Mouse (Mus musculus) E14TG2a.4 (cell line): ENCODE measurements around the gene Qtrt1.

Experiments
- H3K27me3 ChIP-seq: 2 replicates; pipeline ENCODE4 v1.6.1; 2014; ENCODE audit warnings: low read length, control low read depth; ENCODE audit not compliant: insufficient read depth
- H3K36me3 ChIP-seq: 2 replicates; pipeline ENCODE4 v1.6.1; 2014; ENCODE audit warnings: low read length, control low read depth; ENCODE audit not compliant: insufficient read depth
- H3K4me1 ChIP-seq: replicated peaks from 2 replicates; pipeline ENCODE4 v1.6.1; 2014; ENCODE audit warnings: low read depth, low read length, control low read depth
- H3K4me3 ChIP-seq: replicated peaks from 2 replicates; pipeline ENCODE4 v1.5.1; 2014; ENCODE audit warnings: mild to moderate bottlenecking, low read length
- H3K9me3 ChIP-seq: 2 replicates; pipeline ENCODE4 v1.6.1; 2014; ENCODE audit warnings: low read length, control low read depth
- CTCF ChIP-seq: conservative IDR thresholded peaks from 2 replicates; pipeline ENCODE4 v1.5.1; 2014; ENCODE audit warnings: low read length
- NANOG ChIP-seq: IDR thresholded peaks from 2 replicates; pipeline ENCODE4 v1.6.1; 2014; ENCODE audit warnings: borderline replicate concordance, low read length, mixed read lengths
- POU5F1 ChIP-seq: IDR thresholded peaks from 2 replicates; pipeline ENCODE4 v1.6.1; 2014; ENCODE audit warnings: low read length, borderline replicate concordance

Gene Qtrt1

DNA sequence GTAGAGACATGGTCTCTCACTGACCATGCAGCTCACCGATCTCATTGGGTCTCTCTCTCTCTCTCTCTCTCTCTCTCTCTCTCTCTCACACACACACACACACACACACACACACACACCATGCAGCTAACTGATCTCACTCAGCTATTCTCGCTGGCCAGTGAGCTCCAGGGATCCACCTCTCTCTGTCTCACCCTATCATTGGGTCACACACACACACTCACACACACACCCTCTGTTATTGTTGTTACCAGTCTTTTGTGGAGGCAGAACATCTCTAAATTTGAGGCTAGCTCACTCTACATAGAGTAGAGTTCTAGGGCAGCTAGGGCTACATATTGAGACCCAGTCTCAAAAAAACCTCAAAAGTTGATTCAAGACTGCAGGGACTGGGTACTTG is 14.9 kb downstream of the Qtrt1 start:
- Histone ChIP-seq H3K4me1 (peaks cover 74% of the 10 kb centered on the region), H3K9me3 (no peaks in the 10 kb centered on the region), H3K27me3 (no peaks in the 10 kb centered on the region), H3K36me3 (peaks cover 30% of the 10 kb centered on the region), H3K4me3 (no peak overlapping the region)
- TF ChIP-seq POU5F1 (no peak), NANOG (no peak), CTCF (no peak)

GRCm38 (mm10) chr9:21427773-21428172 is 16.1 kb downstream of the Qtrt1 start:
- peaks cover 76% of the 10 kb centered on the region for H3K4me1 ChIP-seq
- peaks cover 17% of the 10 kb centered on the region; the same call in 1 of the 2 replicates for H3K36me3 ChIP-seq
- no peak overlapping the region for H3K4me3 ChIP-seq
- no peak for TF ChIP-seq POU5F1
- H3K27me3 ChIP-seq = no peaks in the 10 kb centered on the region
- no peaks in the 10 kb centered on the region for H3K9me3 ChIP-seq

GRCm38 (mm10) chr9:21428178-21428577 is 16.5 kb downstream of the Qtrt1 start:
- TF ChIP-seq POU5F1 (no peak), NANOG (no peak), CTCF (no peak)
- peaks cover 16% of the 10 kb centered on the region; the same call in 1 of the 2 replicates for H3K36me3 ChIP-seq
- no peaks in the 10 kb centered on the region for H3K9me3 ChIP-seq
- no peaks in the 10 kb centered on the region for H3K27me3 ChIP-seq
- peaks cover 79% of the 10 kb centered on the region for H3K4me1 ChIP-seq
- no peak overlapping the region for H3K4me3 ChIP-seq

DNA sequence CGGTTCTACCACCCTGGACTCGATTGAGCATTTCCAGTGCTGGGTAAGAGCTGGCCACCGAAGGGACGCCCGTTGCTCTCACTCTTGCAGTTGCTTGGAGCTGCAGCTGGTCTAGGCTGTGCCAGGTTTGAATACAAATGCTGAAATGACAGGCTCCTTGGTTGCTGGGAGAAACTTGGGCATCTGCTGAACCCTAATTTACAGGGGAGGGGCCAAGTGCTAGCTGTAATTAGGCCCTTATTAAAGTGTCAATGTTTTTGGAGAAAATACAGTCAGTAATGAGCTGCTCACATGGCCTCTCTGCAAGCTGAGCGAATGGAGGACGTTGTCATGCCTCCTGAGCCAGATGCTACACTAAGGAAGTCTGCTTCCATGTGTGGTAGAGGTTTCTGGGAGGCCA is 19.1 kb downstream of the Qtrt1 start:
- TF ChIP-seq CTCF (no peak), NANOG (no peak), POU5F1 (no peak)
- no peaks in the 10 kb centered on the region for H3K9me3 ChIP-seq
- H3K4me3 ChIP-seq = no peak overlapping the region
- H3K36me3 ChIP-seq = peaks cover 22% of the 10 kb centered on the region; the same call in 1 of the 2 replicates
- H3K27me3 ChIP-seq = no peaks in the 10 kb centered on the region
- peaks cover 81% of the 10 kb centered on the region for H3K4me1 ChIP-seq

GRCm38 (mm10) chr9:21432066-21432465 is 20.4 kb downstream of the Qtrt1 start:
- peaks cover 28% of the 10 kb centered on the region; the same call in 1 of the 2 replicates for H3K36me3 ChIP-seq
- peak overlapping the region; percentile 52; the same call in 1 of the 2 replicates for H3K4me3 ChIP-seq
- H3K9me3 ChIP-seq = no peaks in the 10 kb centered on the region
- no peak for TF ChIP-seq CTCF
- no peak for TF ChIP-seq POU5F1
- TF ChIP-seq NANOG = no peak
- H3K27me3 ChIP-seq = no peaks in the 10 kb centered on the region
- peaks cover 83% of the 10 kb centered on the region for H3K4me1 ChIP-seq

- H3K9me3 ChIP-seq = no peaks in the 10 kb centered on the region
- peaks cover 22% of the 10 kb centered on the region; the same call in 1 of the 2 replicates for H3K36me3 ChIP-seq
- H3K4me3 ChIP-seq = no peak overlapping the region
- H3K27me3 ChIP-seq = no peaks in the 10 kb centered on the region
- no peak for TF ChIP-seq NANOG
- TF ChIP-seq CTCF = no peak
- no peak for TF ChIP-seq POU5F1
- peaks cover 84% of the 10 kb centered on the region for H3K4me1 ChIP-seq
These were observed 22.1 kb downstream of the Qtrt1 start for GRCm38 (mm10) chr9:21433766-21434165.

DNA sequence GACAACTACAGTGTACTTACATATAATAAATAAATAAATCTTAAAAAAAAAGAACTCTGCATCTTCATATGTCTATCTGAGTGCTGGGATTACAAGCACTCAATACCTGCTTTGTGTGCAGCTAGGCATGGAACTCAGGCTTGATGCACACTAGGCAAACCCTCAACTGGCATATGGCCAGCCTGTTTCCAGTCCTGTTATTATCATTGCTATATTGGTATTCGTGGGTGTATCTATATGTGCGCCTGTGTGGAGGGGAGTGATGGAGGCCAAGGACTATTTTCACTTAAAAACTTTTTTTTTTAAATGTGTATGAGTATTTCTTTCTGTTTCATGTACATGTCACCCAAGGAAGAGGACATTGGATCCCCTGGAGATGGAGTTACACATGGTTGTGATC is 22.8 kb downstream of the Qtrt1 start:
- Histone ChIP-seq H3K36me3 (peaks cover 22% of the 10 kb centered on the region; the same call in 1 of the 2 replicates), H3K4me3 (no peak overlapping the region), H3K27me3 (no peaks in the 10 kb centered on the region), H3K9me3 (no peaks in the 10 kb centered on the region), H3K4me1 (peaks cover 84% of the 10 kb centered on the region)
- TF ChIP-seq POU5F1 = no peak
- no peak for TF ChIP-seq NANOG
- TF ChIP-seq CTCF = no peak

GRCm38 (mm10) chr9:21435777-21436635 is 24.4 kb downstream of the Qtrt1 start:
- Histone ChIP-seq H3K36me3 (peaks cover 21% of the 10 kb centered on the region), H3K4me3 (no peak overlapping the region), H3K27me3 (no peaks in the 10 kb centered on the region), H3K9me3 (no peaks in the 10 kb centered on the region), H3K4me1 (peaks cover 86% of the 10 kb centered on the region)
- TF ChIP-seq POU5F1 (no peak), CTCF (no peak), NANOG (no peak)

DNA sequence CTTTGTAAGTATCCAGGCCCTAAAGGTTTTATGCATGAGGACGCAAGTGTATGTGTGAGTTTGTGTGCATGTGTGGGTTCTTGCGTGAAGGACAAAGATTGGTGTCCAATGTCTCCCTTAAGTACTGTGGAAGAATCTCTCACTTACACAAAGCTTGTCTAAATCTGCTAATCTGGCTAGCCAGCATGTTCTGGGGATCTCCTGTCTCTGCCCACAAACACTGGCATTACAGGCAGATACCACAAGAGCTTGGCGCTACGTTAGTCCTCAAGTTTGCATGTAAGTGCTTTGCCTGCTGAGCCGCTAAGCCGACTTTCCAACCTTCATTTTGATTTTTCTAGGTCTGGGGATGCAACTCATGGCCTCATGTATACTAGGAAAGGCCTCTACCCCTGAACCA is 25.9 kb downstream of the Qtrt1 start:
- Histone ChIP-seq H3K4me1 (peaks cover 88% of the 10 kb centered on the region), H3K27me3 (no peaks in the 10 kb centered on the region), H3K9me3 (no peaks in the 10 kb centered on the region), H3K4me3 (no peak overlapping the region), H3K36me3 (peaks cover 21% of the 10 kb centered on the region)
- no peak for TF ChIP-seq CTCF
- no peak for TF ChIP-seq POU5F1
- no peak for TF ChIP-seq NANOG
